Mouse (Mus musculus) stomach, postnatal 0 days (tissue): ENCODE data around the gene Tsnaxip1.

Experiments used
- CTCF ChIP-seq: IDR thresholded peaks from 2 replicates; pipeline ENCODE4 v1.5.1; 2016; ENCODE audit warnings: antibody characterized with exemption, low read depth, mild to moderate bottlenecking, moderate library complexity
- EP300 ChIP-seq: optimal IDR thresholded peaks from 2 replicates; pipeline ENCODE3; 2016; ENCODE audit warnings: antibody characterized with exemption

DNA sequence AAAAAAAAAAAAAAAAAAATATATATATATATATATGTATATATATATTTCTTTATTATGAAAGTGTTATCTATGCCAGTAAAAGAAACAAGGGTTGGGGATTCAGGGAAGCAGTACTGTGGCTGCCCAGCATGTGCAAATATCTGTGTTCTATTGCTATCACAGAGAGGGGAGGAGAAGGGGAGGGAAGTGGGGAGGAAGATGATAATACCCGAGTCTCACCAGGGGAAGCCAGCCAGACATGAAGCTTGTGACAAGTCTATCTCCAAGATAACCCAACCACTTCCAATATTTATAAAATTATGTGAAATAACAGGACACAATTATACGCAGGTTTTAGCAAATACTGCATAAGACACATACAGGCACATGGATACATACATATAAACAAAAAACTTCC lies 49.7 kb upstream of the Tsnaxip1 start:
- TF ChIP-seq CTCF: no peak
- no peak for TF ChIP-seq EP300
